Mouse (Mus musculus): ENCODE measurements at regions not wholly inside any gene's neighbourhood (a gene's known extent, or its start where the extent isn't known, plus 50 kb on each side); places are given as distances from the start of the nearest gene placed in this dataset.

DNA sequence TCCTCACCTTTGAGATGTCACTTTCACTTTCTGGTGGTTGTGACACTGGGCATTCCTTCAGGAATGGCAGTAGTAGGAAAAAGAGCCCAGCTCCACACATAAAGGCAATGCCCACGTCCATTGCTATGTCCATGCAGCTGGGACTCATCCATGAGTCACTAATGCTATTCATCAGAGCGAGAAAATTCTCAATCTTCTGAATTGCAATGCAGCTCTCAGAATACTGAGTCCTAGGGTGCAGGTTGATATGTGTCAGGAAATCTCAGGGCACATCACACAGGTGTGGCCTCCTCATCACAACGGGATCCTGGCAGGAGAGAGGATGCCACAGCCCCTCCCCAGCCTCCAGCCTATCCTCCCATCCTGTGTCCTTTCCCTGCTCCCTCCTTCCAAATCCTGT lies 158.1 kb upstream of the Spin1 start:
- TF ChIP-seq CTCF (IDR thresholded peaks at IDR 0.05; ENCODE audit: extremely low read depth, insufficient read depth, low read length) (no peak), POLR2A (IDR thresholded peaks at IDR 0.05; ENCODE audit: extremely low read depth, insufficient read depth, low read length) (no peak)
